Mouse (Mus musculus): ENCODE measurements around the gene Lmo7.

- TF ChIP-seq CTCF (IDR thresholded peaks at IDR 0.05; ENCODE audit: low read depth) (no peak), EP300 (IDR thresholded peaks at IDR 0.05; ENCODE audit: low read depth) (no peak)
These were observed 54.7 kb downstream of the Lmo7 start for GRCm38 (mm10) chr14:101784315-101784945.
